ENCODE assay signal across 10 mouse cellular contexts in the genomic region with DNA sequence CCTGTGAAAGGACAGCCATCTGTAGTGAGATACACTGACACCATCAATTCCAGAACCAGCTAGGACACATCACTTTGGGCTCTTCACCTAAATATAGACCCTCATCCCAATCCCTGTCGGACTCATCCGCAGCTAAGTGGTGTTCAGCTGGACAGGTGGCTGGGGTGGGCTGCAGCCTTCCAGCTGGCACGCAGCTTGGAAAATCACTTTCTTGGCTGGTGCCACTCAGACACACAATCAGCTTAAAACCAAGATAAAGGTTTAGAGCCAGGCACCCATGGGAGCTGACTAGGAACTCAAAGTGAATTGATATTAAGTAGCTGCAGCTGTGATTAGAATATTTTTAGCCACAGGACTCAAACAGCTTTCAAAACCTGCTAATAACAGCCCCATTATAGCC. TPM values are rescaled to one million over a fixed set of nuclear protein-coding genes. Genes with fewer than 3 reads are reported as not detected.
A peak's percentile ranks its signal among the peaks of the same experiment; 100 is the strongest.
DNase-seq lines count a peak whose midpoint lies in the region; ATAC-seq lines count a peak whose summit lies in the region.
"Had no signal": no experiment of that assay in that cellular context is flagged by ENCODE, and none has a peak within 500 bp of the region (broad histone marks: within the 10 kb centered on the region; RNA-seq: fewer than 3 reads in every experiment).

No protein-coding gene starts in this region.

- H3K4me3 ChIP-seq in forebrain, embryonic 14.5 days (ENCODE audit: low read depth, low read length), result no peak overlapping the region
- H3K4me3 ChIP-seq in forebrain, embryonic 12.5 days (replicated peaks), result no peak overlapping the region
- H3K4me3 ChIP-seq: erythroblast, embryonic 14.5 days had no signal

- no peaks in the 10 kb centered on the region for H3K9me3 ChIP-seq in forebrain, embryonic 14.5 days (replicated peaks; ENCODE audit: control insufficient read depth, low read length)
- no peaks in the 10 kb centered on the region for H3K9me3 ChIP-seq in forebrain, embryonic 12.5 days

- H3K27me3 ChIP-seq in forebrain, embryonic 14.5 days (replicated peaks; ENCODE audit: control insufficient read depth, insufficient read depth, low read length), result no peaks in the 10 kb centered on the region
- no peaks in the 10 kb centered on the region for H3K27me3 ChIP-seq in forebrain, embryonic 12.5 days

- intact Hi-C loops in heart, postnatal 10 days (cut with DNase I), result no loop called here

- WGBS in forebrain, embryonic 14.5 days, result 73% methylated on average over 3 of the region's 3 CpGs
- WGBS in forebrain, embryonic 12.5 days, result 76% methylated on average over 3 of the region's 3 CpGs

- DNase-seq in forebrain, embryonic 14.5 days (ENCODE audit: low spot score), result peak; percentile 54
- peak; percentile 4 for DNase-seq in thymus, postnatal 4 days
- DNase-seq in thymus, postnatal 14 days, result no peak
- DNase-seq in heart, postnatal 10 days, result peak; percentile 77 to 85
- DNase-seq in kidney, postnatal 4 days, result no peak
- DNase-seq in lung, postnatal 25 days (ENCODE audit: low spot score), result no peak
- DNase-seq: liver had no signal

- peak overlapping the region; percentile 33; the same call in 1 of the 2 replicates for H3K27ac ChIP-seq in forebrain, embryonic 14.5 days (ENCODE audit: low read depth, low read length)
- H3K27ac ChIP-seq in forebrain, embryonic 12.5 days, result no peak overlapping the region

- 0 out of 2 replicates have a peak, but pooled peaks cover 3% of the 10 kb centered on the region for H3K4me1 ChIP-seq in forebrain, embryonic 14.5 days (ENCODE audit: control insufficient read depth, insufficient read depth, low read length)
- H3K4me1 ChIP-seq in forebrain, embryonic 12.5 days, result 0 out of 2 replicates have a peak, but pooled peaks cover 3% of the 10 kb centered on the region

- peak; percentile 64 for ATAC-seq in forebrain, embryonic 14.5 days
- ATAC-seq in forebrain, embryonic 12.5 days (ENCODE audit: low FRiP score), result no peak
- ATAC-seq in activated CD4-positive, CD25-positive, alpha-beta regulatory T cell, adult 4 months, result no peak

- H3K9ac ChIP-seq in forebrain, embryonic 14.5 days (ENCODE audit: low read length), result no peak overlapping the region
- H3K9ac ChIP-seq in forebrain, embryonic 12.5 days, result no peak overlapping the region

- H3K36me3 ChIP-seq in forebrain, embryonic 14.5 days (ENCODE audit: control insufficient read depth, insufficient read depth, low read length), result peaks cover 42% of the 10 kb centered on the region
- peaks cover 38% of the 10 kb centered on the region for H3K36me3 ChIP-seq in forebrain, embryonic 12.5 days (replicated peaks)

- H3K4me2 ChIP-seq in forebrain, embryonic 14.5 days (ENCODE audit: low read length), result no peak overlapping the region
- no peak overlapping the region for H3K4me2 ChIP-seq in forebrain, embryonic 12.5 days

RNA-seq across cellular contexts. Expression of a gene that starts 7.9 kb away (rescaled TPM):
- polyA plus RNA-seq in forebrain, embryonic 14.5 days (2014; fragmentation: Nextera tagmentation; extraction: Ambion mirVana), result 26.6 and 26.9 TPM in 2 replicates
- polyA plus RNA-seq in forebrain, embryonic 12.5 days (2016; fragmentation: Nextera tagmentation; extraction: Ambion mirVana), result 18.2 and 22.5 TPM in 2 replicates
- 10 to 100 TPM; 15.5 to 17.7 TPM for total RNA-seq in heart, postnatal 10 days (2021)
- 1 to 10 TPM; 5.1 to 8.8 TPM for polyA plus RNA-seq in activated CD4-positive, CD25-positive, alpha-beta regulatory T cell, adult 4 months (2017; shearing (Covaris generic))

Comparison
In these comparisons a context has a peak if more than half of its experiments do, and no peak if none do; other contexts are left out.
1. DNase-seq: peak in forebrain, embryonic 14.5 days (single experiment), thymus, postnatal 4 days (single experiment) and heart, postnatal 10 days (2 of 2); none in thymus, postnatal 14 days (single experiment), kidney, postnatal 4 days (0 of 2) and lung, postnatal 25 days (single experiment).